Mouse (Mus musculus) ES-E14 (cell line): ENCODE results near the gene Gm14327. TPM values are rescaled to one million over a fixed set of nuclear protein-coding genes. Genes with fewer than 3 reads are reported as not detected.
"Not testable (repeated sequence)": the region's sequence is repeated elsewhere in the genome, so short reads cannot be mapped to it uniquely, and the experiment has no call there.

Experiments used
- DNase-seq: peaks from one replicate; pipeline ENCODE4 v3.0.0-alpha.2; 2013; ENCODE audit warnings: low read depth, low spot score
- H3K27ac ChIP-seq: 2 replicates; pipeline ENCODE4 v1.5.1; 2012; ENCODE audit warnings: low read depth, mild to moderate bottlenecking, low read length, moderate library complexity, mixed read lengths; ENCODE audit not compliant: poor library complexity, insufficient read depth, severe bottlenecking
- H3K36me3 ChIP-seq: 2 replicates; pipeline ENCODE4 v1.6.1; 2012; ENCODE audit warnings: mild to moderate bottlenecking, low read length, moderate library complexity, mixed read lengths; ENCODE audit not compliant: control insufficient read depth, poor library complexity, insufficient read depth, severe bottlenecking
- H3K4me1 ChIP-seq, 2 experiments: fragments of 150-350 bp in 1 of 2; sonication (generic) in 1 of 2; 2 replicates each; pipeline ENCODE4 v1.6.1; 2012; ENCODE audit warnings: low read length in 2 of 2, mild to moderate bottlenecking in 1 of 2, mixed read lengths in 1 of 2; ENCODE audit not compliant: control insufficient read depth in 2 of 2, insufficient read depth in 2 of 2, poor library complexity in 1 of 2
- H3K4me3 ChIP-seq, 2 experiments: fragments of 150-350 bp in 1 of 2; sonication (generic) in 1 of 2; 2 replicates each; pipeline ENCODE4 v1.5.1; 2012; ENCODE audit warnings: low read length in 2 of 2, low read depth in 1 of 2, mild to moderate bottlenecking in 1 of 2, mixed read lengths in 1 of 2; ENCODE audit not compliant: insufficient read depth in 1 of 2, poor library complexity in 1 of 2, severe bottlenecking in 1 of 2
- H3K9ac ChIP-seq: 2 replicates; pipeline ENCODE4 v1.6.1; 2012; ENCODE audit warnings: low read depth, mild to moderate bottlenecking, low read length, mixed read lengths; ENCODE audit not compliant: poor library complexity, insufficient read depth, severe bottlenecking
- H3K9me3 ChIP-seq: fragments of 150-350 bp; sonication (generic); 2 replicates; pipeline ENCODE4 v1.6.1; 2012; ENCODE audit warnings: low read depth, mild to moderate bottlenecking, low read length; ENCODE audit not compliant: control insufficient read depth, insufficient read depth
- in situ Hi-C, 2 experiments: fragments of 600-800 bp; cut with MboI; formaldehyde crosslinking; loops; one replicate each; pipeline ENCODE4 v1.15.1; 2025; ENCODE audit warnings: low sequenced_read_pairs in 2 of 2, inconsistent platforms in 1 of 2; ENCODE audit not compliant: unreplicated experiment in 2 of 2
- total RNA-seq: library from RNA; depleted of rRNA; stranded (reverse); fragments of 300-350 nt; gene quantifications from 2 replicates; pipeline ENCODE4 v1.2.3, GENCODE M21; 2012; rRNA removed

Gm14327 gene
- total RNA-seq, result 3.7 and 4.3 TPM in 2 replicates

DNA sequence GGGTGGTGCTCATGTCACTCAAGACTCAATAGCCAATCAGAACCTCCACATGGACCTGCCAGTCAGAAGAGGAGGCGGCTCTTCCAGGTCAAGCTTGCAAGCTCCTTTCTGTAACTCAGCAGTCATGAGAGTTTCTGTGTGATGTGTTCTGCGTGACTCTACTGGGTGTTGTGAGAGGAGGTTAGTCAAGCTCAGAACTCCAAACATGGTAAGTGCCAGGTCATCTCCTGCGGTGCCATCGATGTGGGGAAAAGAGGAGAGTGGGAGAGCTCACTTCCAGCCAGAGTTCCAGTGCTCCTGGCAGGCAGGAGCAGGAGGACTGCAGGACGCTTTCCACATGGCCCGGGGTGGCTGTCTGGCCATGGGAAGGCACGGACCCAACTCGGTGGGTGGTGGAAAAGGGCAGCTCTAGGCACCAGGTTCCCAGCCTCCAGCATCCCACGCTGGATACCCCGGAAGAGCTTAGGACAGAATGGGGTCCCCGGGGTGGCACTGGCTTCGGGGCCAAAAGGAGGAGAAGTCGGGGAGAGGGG lies at the start of gene Gm14327:
TSS of gene Gm14327 (plus strand) at position 51 of the 533 bp plus-strand sequence.
- in situ Hi-C loops, H3K27ac ChIP-seq, H3K4me1 ChIP-seq, H3K9me3 ChIP-seq, DNase-seq, H3K36me3 ChIP-seq: not testable (repeated sequence)
- Histone ChIP-seq H3K9ac (peak within 1 kb of the TSS; percentile 57), H3K4me3 (peak within 1 kb of the TSS; percentile 63 to 69)

DNA sequence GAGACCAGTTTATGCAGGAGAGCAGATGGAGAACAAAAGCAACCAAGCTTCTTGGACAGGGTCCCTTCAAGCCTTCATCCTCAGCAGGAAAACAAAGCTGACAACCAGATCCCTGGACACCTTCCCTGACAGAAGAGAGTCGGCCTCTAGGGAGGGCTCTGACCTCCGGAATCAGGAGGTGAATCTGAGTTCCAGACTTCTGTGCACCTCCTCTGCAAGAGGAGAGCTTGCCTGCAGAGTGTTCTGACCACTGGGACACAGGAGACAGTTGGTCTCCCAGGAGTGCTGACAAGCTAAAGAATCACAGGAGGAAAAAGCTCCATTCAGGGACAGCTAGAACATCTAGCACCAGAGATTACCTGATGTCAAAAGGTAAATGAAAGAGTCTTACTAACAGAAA lies 34.6 kb upstream of the Gm14327 start:
- H3K9ac ChIP-seq, DNase-seq, H3K9me3 ChIP-seq, in situ Hi-C loops, H3K36me3 ChIP-seq, H3K4me3 ChIP-seq, H3K4me1 ChIP-seq, H3K27ac ChIP-seq: not testable (repeated sequence)

DNA sequence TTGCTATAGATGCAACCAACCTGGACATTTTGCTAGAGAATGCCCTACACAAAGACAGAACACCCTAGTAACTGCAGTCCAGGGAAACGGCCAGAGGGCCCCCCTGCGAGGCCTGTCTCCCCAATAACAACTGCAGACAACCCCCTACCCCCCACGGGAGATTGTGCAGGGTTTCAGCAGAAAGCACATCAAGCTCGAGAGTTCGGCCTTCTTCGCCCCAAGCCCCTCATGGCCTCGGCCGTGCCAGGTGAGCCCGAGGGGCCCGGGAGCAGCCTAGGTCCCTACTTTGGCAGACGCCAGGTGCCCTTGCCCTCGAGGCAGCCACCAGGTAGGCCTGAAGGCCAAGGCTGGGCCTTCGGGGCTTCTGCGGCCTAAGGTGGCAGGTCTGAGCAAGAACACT lies 9.2 kb upstream of the Gm14327 start:
- H3K9ac ChIP-seq, H3K9me3 ChIP-seq, H3K27ac ChIP-seq, DNase-seq, H3K36me3 ChIP-seq, H3K4me1 ChIP-seq, H3K4me3 ChIP-seq, in situ Hi-C loops: not testable (repeated sequence)

DNA sequence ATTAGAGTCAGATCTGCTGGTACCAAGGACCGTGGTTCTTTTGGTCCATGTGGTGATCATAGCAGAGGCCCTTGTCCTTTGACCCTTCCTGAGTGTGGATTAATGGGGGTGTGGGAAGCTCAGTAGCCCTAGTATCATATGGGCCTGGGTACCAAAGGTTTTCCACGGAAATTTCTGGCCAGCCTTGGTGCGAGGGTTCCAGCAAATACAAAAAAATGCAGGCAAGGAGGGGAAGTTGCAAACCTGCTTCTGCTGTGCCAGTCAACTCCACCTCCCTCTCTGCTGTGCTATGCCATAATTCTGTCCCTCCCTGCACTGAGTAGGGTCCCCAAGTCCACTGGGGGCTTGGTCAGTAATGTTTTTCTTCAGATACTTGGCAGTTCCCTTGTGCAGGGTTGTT lies 1.3 kb downstream of the Gm14327 start:
- H3K4me1 ChIP-seq, DNase-seq, in situ Hi-C loops, H3K27ac ChIP-seq, H3K36me3 ChIP-seq, H3K9ac ChIP-seq, H3K4me3 ChIP-seq, H3K9me3 ChIP-seq: not testable (repeated sequence)

DNA sequence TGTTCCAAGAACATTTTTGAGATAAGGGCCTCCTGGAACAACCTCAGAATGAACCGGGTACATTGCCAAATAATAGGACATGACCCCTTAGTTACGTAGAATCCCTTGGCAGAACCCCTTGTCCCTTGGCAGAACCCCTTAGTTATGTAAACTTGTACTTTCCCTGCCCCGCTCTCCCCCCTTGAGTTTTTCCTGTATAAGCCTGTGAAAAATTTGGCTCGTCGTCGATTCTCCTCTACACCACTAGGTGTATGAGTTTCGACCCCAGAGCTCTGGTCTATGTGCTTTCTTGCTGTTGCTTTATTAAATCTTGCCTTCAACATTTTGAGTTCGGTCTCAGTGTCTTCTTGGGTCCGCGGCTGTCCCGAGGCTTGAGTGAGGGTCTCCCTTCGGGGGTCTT lies 6.4 kb downstream of the Gm14327 start:
- H3K9ac ChIP-seq, in situ Hi-C loops, DNase-seq, H3K4me1 ChIP-seq, H3K36me3 ChIP-seq, H3K4me3 ChIP-seq, H3K9me3 ChIP-seq, H3K27ac ChIP-seq: not testable (repeated sequence)

DNA sequence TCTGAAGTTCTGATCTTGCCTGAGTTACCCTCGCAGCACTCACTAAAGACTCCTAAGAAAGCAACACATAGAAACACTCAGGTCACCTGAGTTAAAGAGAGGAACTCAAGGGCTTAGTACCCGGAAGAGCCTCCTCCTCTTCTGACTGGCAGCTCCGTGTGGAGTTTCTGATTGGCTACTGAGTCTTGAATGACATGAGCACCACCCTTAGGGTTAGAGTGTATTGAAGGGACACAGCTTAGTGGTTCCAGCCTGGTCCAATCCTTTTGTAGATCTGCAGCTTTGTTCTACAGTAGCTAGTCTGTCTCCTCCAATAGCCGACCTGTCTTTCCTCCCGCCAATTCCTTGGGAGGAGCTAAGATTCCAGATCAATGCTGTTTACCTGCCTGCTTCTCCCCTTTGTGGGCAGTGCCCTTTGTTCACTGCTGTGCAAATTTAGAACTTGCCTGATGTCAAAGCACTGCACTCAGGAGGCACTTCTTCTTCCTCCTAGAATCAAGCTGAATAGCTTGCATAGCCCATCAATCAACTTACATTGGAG lies 28.7 kb downstream of the Gm14327 start, which contains the start of gene Zfp972:
TSS of gene Zfp972 (minus strand) at position 51 of the 541 bp plus-strand sequence.
- H3K9me3 ChIP-seq, H3K4me1 ChIP-seq, in situ Hi-C loops, H3K36me3 ChIP-seq, H3K27ac ChIP-seq: not testable (repeated sequence)
- peak; percentile 17 for DNase-seq
- Histone ChIP-seq H3K9ac (peak within 1 kb of the TSS; percentile 52; the same call in 1 of the 2 replicates), H3K4me3 (peak within 1 kb of the TSS; percentile 60 to 84)

Other genes starting within 250 kb of the Gm14327 start
- 32.9 and 34.0 TPM in 2 replicates for gene Gm14322, start 137.8 kb upstream of the Gm14327 start, total RNA-seq
- 51.2 TPM in 2 replicates for gene Gm14325, start 56.8 kb upstream of the Gm14327 start, total RNA-seq
- 3.8 and 4.3 TPM in 2 replicates for gene Zfp972, start 28.5 kb downstream of the Gm14327 start, total RNA-seq
- gene Gm14326, start 60.2 kb downstream of the Gm14327 start, total RNA-seq, result 26.1 and 28.1 TPM in 2 replicates
- 25.7 and 27.2 TPM in 2 replicates for gene Zfp971, start 126.2 kb downstream of the Gm14327 start, total RNA-seq
- 19.4 and 19.5 TPM in 2 replicates for gene Zfp931, start 181.4 kb downstream of the Gm14327 start, total RNA-seq
- gene Phactr3, start 221.9 kb downstream of the Gm14327 start, total RNA-seq, result 1.1 and 1.2 TPM in 2 replicates